Mouse (Mus musculus) cortical plate, adult 2 months (tissue): ENCODE data around the gene Gabrd.

Experiments used
- CTCF ChIP-seq: fragments of 200-500 bp; IDR thresholded peaks from 2 replicates; pipeline ENCODE4 v1.5.1; 2011; ENCODE audit warnings: mild to moderate bottlenecking, control low read depth, low read length; ENCODE audit not compliant: insufficient read depth; ENCODE audit errors: extremely low read depth
- POLR2A ChIP-seq: fragments of 200-500 bp; IDR thresholded peaks from 2 replicates; pipeline ENCODE4 v1.6.1; 2011; ENCODE audit warnings: mild to moderate bottlenecking, low read length, control low read depth; ENCODE audit not compliant: insufficient read depth; ENCODE audit errors: extremely low read depth

- no peak for TF ChIP-seq CTCF
- no peak for TF ChIP-seq POLR2A
Measured at GRCm38 (mm10) chr4:155412124-155412523, 14.2 kb upstream of the Gabrd start.
